Mouse (Mus musculus) C2C12 (cell line): Measurements from ENCODE around the gene Sgta. TPM values are rescaled to one million over a fixed set of nuclear protein-coding genes. Genes with fewer than 3 reads are reported as not detected.

ENCODE experiments used
- H3K27me3 ChIP-seq: one replicate; pipeline ENCODE4 v1.6.1; 2011; ENCODE audit not compliant: control insufficient read depth, insufficient read depth, insufficient read length
- H3K36me3 ChIP-seq: one replicate; pipeline ENCODE4 v1.6.1; 2011; ENCODE audit not compliant: control insufficient read depth, insufficient read depth
- H3K4me3 ChIP-seq: one replicate; pipeline ENCODE4 v1.5.1; 2011; ENCODE audit warnings: mild to moderate bottlenecking, control low read depth; ENCODE audit not compliant: poor library complexity, insufficient read depth, severe bottlenecking
- H3K79me2 ChIP-seq: one replicate; pipeline ENCODE4 v1.6.1; 2011; ENCODE audit not compliant: control insufficient read depth, insufficient read depth
- H3K79me3 ChIP-seq: one replicate; pipeline ENCODE4 v1.6.1; 2011; ENCODE audit warnings: low read depth, control low read depth
- H3ac ChIP-seq: one replicate; pipeline ENCODE3; 2011; ENCODE audit warnings: low read depth; ENCODE audit not compliant: control insufficient read depth, insufficient read length
- CEBPB ChIP-seq: IDR thresholded peaks from one replicate; pipeline ENCODE4 v1.6.1; 2011; ENCODE audit warnings: low read depth, mild to moderate bottlenecking, control low read depth, moderate library complexity
- CTCF ChIP-seq: IDR thresholded peaks from one replicate; pipeline ENCODE4 v1.5.1; 2011; ENCODE audit not compliant: control insufficient read depth, insufficient read depth, insufficient read length
- FOSL1 ChIP-seq: IDR thresholded peaks from one replicate; pipeline ENCODE4 v1.8.0; 2011; ENCODE audit warnings: mild to moderate bottlenecking, low read length; ENCODE audit not compliant: poor library complexity, insufficient read depth, severe bottlenecking
- MAX ChIP-seq: IDR thresholded peaks from one replicate; pipeline ENCODE4 v1.6.1; 2011; ENCODE audit warnings: mild to moderate bottlenecking, control low read depth
- MYOD1 ChIP-seq: IDR thresholded peaks from one replicate; pipeline ENCODE4 v1.6.1; 2011; ENCODE audit warnings: low read depth; ENCODE audit not compliant: control insufficient read depth, insufficient read length
- MYOG ChIP-seq: IDR thresholded peaks from one replicate; pipeline ENCODE4 v1.6.1; 2011; ENCODE audit not compliant: control insufficient read depth, insufficient read length; ENCODE audit errors: extremely low read depth
- USF1 ChIP-seq: IDR thresholded peaks from one replicate; pipeline ENCODE4 v1.6.1; 2011; ENCODE audit warnings: low read depth, mild to moderate bottlenecking, control low read depth, moderate library complexity
- polyA plus RNA-seq: library from polyadenylated mRNA; unstranded; fragments of >200 nt; fragmentation: generic; extraction: Trizol; gene quantifications from one replicate; pipeline ENCODE4 v1.2.1, GENCODE M21; 2012; ENCODE audit warnings: missing spikeins

Sgta gene
- polyA plus RNA-seq, 1 experiment = 154 TPM

- H3ac ChIP-seq = peak overlapping the region; percentile 20
- no peak overlapping the region for H3K4me3 ChIP-seq
- TF ChIP-seq CEBPB = no peak
- no peak for TF ChIP-seq MYOD1
- TF ChIP-seq CTCF = no peak
- no peak for TF ChIP-seq FOSL1
- no peak for TF ChIP-seq MYOG
- TF ChIP-seq MAX = no peak
- no peak for TF ChIP-seq USF1
- H3K27me3 ChIP-seq = peaks cover 3% of the 10 kb centered on the region
- H3K79me3 ChIP-seq = no peaks in the 10 kb centered on the region
- H3K36me3 ChIP-seq = no peaks in the 10 kb centered on the region
- H3K79me2 ChIP-seq = no peaks in the 10 kb centered on the region
Observed at GRCm38 (mm10) chr10:81025047-81025621, 34.8 kb downstream of the Sgta start.

GRCm38 (mm10) chr10:81024346-81024937, 35.5 kb downstream of the Sgta start:
- Histone ChIP-seq H3K27me3 (peaks cover 3% of the 10 kb centered on the region), H3K4me3 (no peak overlapping the region), H3K79me3 (no peaks in the 10 kb centered on the region), H3K36me3 (no peaks in the 10 kb centered on the region), H3ac (no peak overlapping the region), H3K79me2 (no peaks in the 10 kb centered on the region)
- peak; percentile 9 for TF ChIP-seq MYOD1
- TF ChIP-seq USF1 = no peak

GRCm38 (mm10) chr10:81022744-81023143, 37.2 kb downstream of the Sgta start:
- Histone ChIP-seq H3K36me3 (no peaks in the 10 kb centered on the region), H3K79me2 (no peaks in the 10 kb centered on the region), H3K4me3 (no peak overlapping the region), H3K79me3 (no peaks in the 10 kb centered on the region), H3ac (no peak overlapping the region), H3K27me3 (peaks cover 3% of the 10 kb centered on the region)
- TF ChIP-seq MYOD1 (no peak), MAX (no peak), MYOG (no peak), CEBPB (no peak), FOSL1 (no peak), USF1 (no peak), CTCF (no peak)

- Histone ChIP-seq H3K36me3 (no peaks in the 10 kb centered on the region), H3ac (peak overlapping the region; percentile 3), H3K79me2 (no peaks in the 10 kb centered on the region), H3K79me3 (no peaks in the 10 kb centered on the region), H3K4me3 (no peak overlapping the region), H3K27me3 (peaks cover 3% of the 10 kb centered on the region)
- TF ChIP-seq MYOG (no peak), MAX (no peak), FOSL1 (no peak), CTCF (no peak), CEBPB (no peak), MYOD1 (no peak)
Observed at GRCm38 (mm10) chr10:81021547-81022110, 38.4 kb downstream of the Sgta start.

- Histone ChIP-seq H3K4me3 (no peak overlapping the region), H3K79me2 (no peaks in the 10 kb centered on the region), H3ac (no peak overlapping the region), H3K36me3 (no peaks in the 10 kb centered on the region), H3K79me3 (no peaks in the 10 kb centered on the region), H3K27me3 (peaks cover 3% of the 10 kb centered on the region)
- TF ChIP-seq MYOG (no peak), CTCF (no peak), CEBPB (no peak), MAX (no peak), MYOD1 (no peak), USF1 (no peak), FOSL1 (no peak)
Observed at GRCm38 (mm10) chr10:81020207-81020606, 39.8 kb downstream of the Sgta start.

GRCm38 (mm10) chr10:81019687-81020086, 40.3 kb downstream of the Sgta start:
- no peak overlapping the region for H3K4me3 ChIP-seq
- no peak overlapping the region for H3ac ChIP-seq
- H3K79me3 ChIP-seq = no peaks in the 10 kb centered on the region
- TF ChIP-seq FOSL1 = no peak
- TF ChIP-seq MAX = no peak
- no peak for TF ChIP-seq MYOD1
- TF ChIP-seq CTCF = no peak
- no peak for TF ChIP-seq USF1
- no peaks in the 10 kb centered on the region for H3K79me2 ChIP-seq
- no peaks in the 10 kb centered on the region for H3K36me3 ChIP-seq
- peaks cover 3% of the 10 kb centered on the region for H3K27me3 ChIP-seq
